Mouse (Mus musculus) spleen, adult 12 weeks (tissue): ENCODE data around the gene Ythdf2.
A peak's percentile ranks its signal among the peaks of the same experiment; 100 is the strongest.
"Not testable (repeated sequence)": the region's sequence is repeated elsewhere in the genome, so short reads cannot be mapped to it uniquely, and the experiment has no call there.

Source experiments
- DNase-seq: peaks from one replicate; pipeline ENCODE4 v3.0.0; 2022; ENCODE audit warnings: low spot score

The Ythdf2 gene

DNA sequence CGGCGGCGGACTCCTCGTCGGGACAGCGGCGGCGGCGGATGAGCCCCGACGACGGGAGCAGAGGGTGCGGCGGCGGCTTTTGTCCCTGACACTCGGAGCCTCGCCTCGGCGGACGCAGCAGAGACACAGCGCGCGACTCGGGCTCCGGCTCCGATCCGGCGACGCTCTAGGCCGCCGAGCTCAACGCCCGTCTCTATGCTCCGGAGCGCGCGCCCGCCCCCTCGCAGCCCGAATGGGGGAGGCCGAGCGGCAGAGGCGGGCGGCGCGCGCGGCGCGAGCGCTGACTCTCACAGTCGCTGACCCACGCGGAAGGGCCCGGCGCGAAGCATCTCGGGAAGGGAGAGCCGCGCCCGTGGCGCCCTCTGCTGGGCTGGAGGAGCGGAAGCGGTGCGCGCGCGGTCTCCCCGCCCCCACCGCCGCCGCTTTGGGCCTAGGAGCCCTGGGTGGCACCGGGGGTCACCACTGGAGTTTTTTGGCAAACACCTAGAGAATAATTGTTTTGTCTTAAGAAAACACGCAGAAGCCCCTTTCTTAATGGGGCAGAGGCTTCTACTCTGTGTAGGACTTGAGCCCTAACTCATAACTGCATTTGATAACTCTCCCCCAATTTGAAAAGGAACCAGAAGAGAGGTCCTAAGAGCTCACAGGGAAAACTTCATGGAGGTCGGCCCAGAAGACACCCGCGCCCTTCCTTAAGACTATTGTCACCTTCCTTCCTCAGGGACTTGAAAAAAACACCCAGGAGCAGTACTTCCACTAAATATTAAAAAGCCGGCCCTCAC lies at the start of gene Ythdf2:
TSS of gene Ythdf2 (minus strand) at position 351 of the 782 bp plus-strand sequence.
- peak; percentile 97 for DNase-seq

DNA sequence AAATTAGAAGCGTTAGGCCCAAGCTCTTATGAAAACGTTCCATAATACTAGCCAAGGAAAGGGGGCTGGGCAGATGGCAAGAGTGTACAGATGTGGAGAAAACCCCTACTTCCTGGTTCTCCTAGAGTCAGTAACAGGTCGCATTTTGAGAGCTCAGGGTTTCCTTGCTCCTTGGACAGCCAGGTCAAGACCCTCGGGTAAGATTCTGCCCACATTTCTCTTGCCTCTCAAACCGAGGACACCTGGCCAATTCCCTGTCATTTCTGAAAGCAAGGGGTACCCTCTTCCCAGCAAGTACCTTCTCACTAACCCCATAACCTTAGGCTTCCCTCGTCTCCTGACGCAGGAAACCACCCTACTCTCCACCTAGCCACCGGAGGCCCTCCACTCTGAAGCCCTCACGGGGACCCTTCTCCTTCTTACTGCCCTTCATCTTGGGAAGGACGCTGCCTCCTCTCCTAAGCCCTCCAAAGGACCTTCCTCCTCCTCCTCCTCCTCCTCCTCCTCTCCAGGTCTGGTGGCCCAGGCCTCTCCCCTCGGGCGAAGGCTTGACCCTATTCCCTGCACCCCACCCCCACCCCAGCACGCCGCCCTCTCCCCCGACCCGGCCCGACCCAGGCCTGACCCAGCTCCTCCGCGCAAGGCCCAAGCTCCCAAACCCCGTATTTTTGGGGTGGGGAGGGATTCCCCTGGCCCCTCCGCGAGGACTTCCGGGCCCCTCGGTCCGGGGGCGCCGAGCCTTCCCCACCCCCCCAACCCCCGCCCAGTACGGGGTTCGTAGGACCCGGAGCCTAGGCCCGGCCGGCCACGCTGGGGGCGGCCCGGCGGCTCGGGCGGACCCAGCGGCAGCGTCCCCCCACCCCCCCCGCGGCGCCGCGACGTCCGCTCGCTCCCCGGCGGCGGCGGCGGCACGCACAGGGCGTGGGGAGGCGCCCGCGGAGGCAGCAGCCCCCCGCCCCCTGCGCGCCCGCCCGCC lies 48.6 kb upstream of the Ythdf2 start:
- no peak for DNase-seq

- no peak for DNase-seq
Measured at GRCm38 (mm10) chr4:132259248-132259647, 47.1 kb upstream of the Ythdf2 start.

GRCm38 (mm10) chr4:132256384-132256783 lies 44.3 kb upstream of the Ythdf2 start:
- DNase-seq: no peak

DNA sequence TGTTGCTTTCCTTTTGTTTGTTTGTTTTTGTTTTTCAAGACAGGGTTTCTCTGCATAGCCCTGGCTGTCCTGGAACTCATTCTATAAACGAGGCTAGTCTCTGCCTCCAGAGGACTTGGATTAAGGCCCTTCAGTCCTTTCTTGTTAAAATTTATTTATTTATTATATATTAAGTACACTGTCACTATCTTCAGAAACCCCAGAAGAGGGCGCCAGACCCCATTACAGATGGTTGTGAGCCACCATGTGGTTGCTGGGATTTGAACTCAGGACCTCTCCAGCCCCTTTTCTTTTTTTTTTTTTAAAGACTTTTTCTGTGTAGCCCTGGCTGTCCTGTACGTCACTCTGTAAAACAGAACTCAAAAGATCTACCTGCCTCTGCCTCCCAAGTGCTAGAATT lies 42.9 kb upstream of the Ythdf2 start:
- no peak for DNase-seq

DNA sequence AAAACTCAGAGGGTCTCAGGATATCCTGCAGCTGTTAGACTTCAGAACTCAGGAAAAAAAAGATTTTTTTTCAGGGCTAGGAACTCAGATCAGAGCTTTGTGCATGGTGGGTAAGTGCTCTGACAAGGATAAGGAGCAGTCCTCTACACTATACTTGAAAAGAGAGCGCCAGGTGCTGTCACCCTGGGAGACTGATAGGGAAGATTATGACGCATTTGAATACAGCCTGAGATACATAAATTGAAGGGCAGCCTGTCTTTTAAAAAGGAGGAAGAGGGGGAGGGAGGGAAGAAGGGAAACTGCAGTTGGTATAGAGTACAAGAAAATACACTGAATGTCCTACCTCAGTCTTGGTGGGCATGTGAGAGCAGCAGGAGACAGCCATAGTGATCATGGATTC lies 41.5 kb upstream of the Ythdf2 start:
- DNase-seq: no peak

GRCm38 (mm10) chr4:132253128-132253527 lies 41.0 kb upstream of the Ythdf2 start:
- no peak for DNase-seq

DNA sequence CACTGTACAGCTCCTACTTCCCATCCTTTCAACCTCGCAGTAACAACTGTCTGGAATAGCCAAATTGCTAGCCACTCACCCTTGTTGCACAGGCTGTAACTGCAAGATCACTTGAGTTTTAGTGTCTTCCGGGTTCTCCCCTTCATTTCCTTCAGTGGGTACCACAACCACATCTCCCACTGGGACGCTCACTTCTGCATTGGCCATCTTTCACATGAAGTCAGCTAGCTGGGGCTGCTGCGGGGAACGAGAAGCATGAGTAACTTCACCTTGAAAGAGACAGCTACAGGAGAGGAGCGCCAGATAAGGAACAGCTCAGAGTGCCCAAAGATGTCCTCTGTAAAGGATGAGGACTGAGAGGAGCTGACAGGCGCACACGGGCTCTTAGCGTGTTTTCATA lies 39.5 kb upstream of the Ythdf2 start:
- DNase-seq: no peak

DNA sequence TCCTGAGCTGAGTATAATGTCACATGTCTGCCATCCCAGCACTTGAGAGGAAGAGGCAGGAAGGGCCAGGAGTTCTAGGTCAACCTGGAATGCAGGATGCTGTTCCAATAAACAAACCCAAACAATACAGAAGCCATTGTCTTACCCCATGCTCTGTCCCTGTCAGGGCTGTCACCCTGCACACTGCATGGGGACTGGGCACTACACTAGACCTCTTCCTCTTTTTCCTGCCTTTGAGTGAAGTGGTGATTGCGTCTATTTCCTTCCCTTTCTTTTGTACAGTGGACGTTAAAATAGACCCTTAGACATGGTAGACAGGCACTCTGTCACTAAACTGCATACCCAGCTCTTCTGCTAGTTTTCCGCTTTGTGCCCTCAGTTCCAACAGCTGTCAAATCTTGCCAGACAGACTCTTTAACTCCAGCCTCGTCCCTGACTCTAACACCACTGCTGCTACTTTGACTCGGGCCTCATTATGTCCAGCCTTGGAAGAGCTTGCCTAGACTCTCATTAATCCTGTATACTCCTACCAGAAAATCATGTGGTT lies 35.4 kb upstream of the Ythdf2 start:
- no peak for DNase-seq

- DNase-seq: no peak
Measured at GRCm38 (mm10) chr4:132245643-132246042, 33.5 kb upstream of the Ythdf2 start.

GRCm38 (mm10) chr4:132241208-132241607 lies 29.1 kb upstream of the Ythdf2 start:
- peak; percentile 31 for DNase-seq

DNA sequence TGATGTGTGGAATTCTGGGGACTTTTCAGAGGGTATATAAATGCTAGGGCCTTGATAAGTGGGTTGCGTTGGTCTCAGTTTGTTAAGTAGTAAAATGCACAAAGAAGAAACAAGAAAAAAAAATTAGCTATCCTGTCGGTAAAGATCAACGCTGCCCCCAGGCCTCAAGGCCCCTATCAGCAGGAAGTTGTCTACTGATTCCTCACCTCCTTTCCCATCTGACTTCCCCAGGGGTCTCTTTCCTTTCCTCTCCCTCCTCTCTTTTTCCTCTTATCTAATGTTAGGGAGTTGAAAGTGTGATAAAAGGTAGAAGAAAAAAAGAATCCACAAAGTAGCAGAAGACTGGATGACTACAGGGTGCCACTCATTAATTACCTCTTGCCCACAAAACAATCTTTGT lies 28.3 kb upstream of the Ythdf2 start:
- no peak for DNase-seq

DNA sequence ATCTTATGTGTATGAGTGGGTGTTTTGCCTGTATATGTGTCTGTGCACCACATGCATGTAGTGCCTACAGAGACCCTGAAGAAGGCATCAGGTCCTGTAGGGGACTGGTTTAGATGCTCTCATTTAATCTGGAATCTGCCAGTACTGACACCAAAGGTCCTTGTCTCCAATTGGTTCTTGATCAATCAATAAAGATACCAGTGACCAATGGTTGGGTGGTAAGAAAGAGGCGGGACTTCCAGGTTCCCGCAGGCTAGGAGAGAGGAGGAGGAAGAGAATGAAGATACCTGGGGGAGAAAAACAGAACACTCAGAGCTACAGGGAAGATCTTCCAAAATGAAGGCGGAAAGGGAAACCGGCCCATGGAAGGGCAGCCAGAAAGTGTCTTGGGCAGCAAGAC lies 26.3 kb upstream of the Ythdf2 start:
- DNase-seq: no peak

GRCm38 (mm10) chr4:132234710-132235109 lies 22.6 kb upstream of the Ythdf2 start:
- no peak for DNase-seq

DNA sequence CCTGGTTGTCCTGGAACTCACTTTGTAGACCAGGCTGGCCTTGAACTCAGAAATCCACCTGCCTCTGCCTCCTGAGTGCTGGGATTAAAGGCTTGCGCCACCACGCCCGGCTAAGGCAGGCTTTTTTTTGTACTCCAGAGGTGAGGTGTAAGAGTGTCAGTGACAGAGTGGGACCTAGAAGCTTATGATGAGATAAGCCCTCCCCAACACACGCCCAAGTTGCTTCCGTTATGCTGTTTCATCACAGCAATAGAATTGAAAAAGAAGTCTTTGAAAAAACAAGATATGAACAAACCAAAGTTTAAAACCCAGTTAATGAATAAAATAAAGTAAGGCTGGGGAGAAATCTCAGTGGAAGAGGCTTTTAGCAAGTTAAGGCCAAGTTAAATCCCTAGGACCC lies 18.3 kb upstream of the Ythdf2 start:
- no peak for DNase-seq

DNA sequence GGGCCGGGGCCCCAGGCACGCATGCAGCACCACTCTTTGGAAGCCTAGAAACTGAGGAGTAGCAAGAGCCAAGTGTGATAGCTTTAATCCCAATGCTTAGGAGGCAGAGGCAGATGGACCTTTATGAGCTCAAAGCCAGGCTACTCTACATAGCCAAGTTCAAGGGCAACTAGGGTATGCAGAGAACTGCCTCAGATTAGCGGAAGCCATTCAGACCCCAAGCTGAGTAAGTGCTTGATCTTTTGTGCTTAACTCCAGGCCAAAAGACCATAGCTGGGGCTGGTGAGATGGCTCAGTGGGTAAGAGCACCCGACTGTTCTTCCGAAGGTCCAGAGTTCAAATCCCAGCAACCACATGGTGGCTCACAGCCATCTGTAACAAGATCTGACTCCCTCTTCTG lies 9.9 kb upstream of the Ythdf2 start:
- DNase-seq: not testable (repeated sequence)

DNA sequence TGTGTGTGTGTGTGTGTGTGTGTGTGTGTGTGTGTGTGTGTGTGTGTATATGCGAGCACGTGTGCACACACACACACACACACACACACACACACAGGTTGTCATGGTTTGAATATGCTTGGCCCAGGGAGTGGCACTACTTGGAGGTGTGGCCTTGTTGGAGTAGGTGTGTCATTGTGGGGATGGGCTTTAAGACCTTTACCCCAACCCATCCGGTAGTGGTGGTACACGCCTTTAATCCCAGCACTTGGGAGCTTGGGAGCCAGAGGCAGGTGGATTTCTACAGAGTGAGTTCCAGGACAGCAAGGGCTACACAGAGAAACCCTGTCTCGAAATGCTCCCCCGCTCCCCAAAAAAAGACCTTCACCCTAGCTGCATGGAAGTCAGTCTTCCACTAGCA lies 6.3 kb upstream of the Ythdf2 start:
- DNase-seq: not testable (repeated sequence)

DNA sequence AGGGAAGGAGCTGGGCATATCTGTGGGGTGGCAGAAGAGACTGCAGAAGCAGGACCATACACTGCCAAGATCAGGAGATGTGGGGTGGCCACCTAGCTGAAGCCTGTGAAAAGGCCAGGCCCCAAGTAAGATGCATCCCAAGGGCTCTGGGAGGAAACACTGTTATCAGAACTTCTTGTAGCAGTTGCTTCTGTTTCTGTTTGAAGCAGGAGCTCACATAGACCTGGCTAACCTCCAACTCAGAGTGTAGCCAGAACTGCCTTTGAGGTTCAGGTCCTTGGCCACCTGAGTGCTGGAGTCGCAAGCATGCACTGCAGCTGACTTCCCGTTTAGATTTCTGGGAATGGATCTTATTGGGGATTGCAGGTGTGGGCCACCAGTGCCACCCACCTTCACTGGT lies 5.7 kb upstream of the Ythdf2 start:
- DNase-seq: no peak

DNA sequence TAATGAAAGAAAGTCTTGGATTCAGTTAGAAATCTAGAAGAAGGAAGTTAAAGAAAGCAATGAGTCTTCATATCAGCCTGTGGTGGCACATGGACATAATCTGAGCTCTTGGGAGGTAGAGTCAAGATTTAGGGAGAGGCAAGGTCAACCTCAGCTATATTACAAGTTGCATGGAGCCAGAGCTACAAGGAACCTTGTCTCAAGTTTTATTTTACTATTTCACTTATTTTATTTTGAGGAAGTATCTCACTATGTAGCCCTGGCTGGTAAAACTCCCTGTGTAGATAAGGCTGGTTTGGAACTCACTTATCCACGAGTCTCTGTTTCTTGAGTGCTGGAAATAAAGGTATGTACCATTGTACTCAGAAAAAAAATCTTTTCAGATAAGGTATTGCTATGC lies 4.5 kb upstream of the Ythdf2 start:
- DNase-seq: no peak

GRCm38 (mm10) chr4:132214847-132215246 lies 2.7 kb upstream of the Ythdf2 start:
- DNase-seq: peak; percentile 3

GRCm38 (mm10) chr4:132211091-132211942 lies 786 bp downstream of the Ythdf2 start:
- DNase-seq: peak; percentile 30

DNA sequence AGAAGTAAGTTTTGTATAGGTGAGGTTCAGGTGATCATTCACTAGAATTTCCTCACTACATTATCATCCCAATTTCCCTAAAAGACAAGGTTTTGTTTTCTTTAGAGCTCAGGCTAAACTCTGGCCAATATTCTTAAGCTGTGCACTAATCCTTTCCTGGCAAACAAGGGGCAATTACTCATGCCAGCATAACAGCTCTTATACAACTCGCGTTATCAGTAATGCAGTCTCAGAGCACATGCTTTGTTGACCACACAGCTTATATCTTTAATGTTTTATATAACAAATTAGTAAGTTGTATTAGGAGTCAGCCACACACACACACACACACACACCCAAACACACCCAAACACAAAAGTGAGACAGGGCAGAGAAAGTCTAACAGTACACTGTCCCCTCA lies 1.8 kb downstream of the Ythdf2 start:
- no peak for DNase-seq
